ENCODE assay signal across 31 mouse cellular contexts in the genomic region with DNA sequence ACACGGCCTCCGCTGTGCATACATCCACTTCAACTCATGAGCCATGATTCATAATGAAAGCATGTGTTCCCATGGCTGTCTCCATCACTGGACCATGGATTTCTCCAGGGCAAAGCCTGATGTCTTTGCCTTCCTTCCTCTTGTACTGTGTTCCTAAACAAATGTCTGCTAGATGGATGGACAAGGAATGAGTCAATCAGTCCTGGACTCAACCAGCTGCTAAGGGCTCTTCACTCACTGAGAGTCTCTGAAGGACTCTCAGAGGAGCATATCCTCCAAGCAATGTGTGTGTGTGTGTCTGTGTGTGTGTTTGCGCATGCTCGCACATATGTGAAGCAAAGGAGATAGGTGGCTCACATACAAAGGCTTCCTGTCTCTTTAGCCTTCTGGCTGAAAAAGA.
DNase-seq lines count a peak whose midpoint lies in the region; ATAC-seq and TF ChIP-seq lines count a peak whose summit lies in the region.
"Had no signal": no experiment of that assay in that cellular context is flagged by ENCODE, and none has a peak within 500 bp of the region (broad histone marks: within the 10 kb centered on the region; RNA-seq: fewer than 3 reads in every experiment).

No protein-coding gene starts in this region.

- no peak overlapping the region for H3K4me2 ChIP-seq in lung, embryonic 14.5 days
- H3K4me2 ChIP-seq: embryonic facial prominence, embryonic 13.5 days; forebrain, embryonic 12.5 days; heart, embryonic 11.5 days; heart, embryonic 15.5 days; hindbrain, embryonic 13.5 days had no signal

- no peak for ATAC-seq in CD4-positive, CD25-positive, alpha-beta regulatory T cell, adult 4 months
- no peak for ATAC-seq in lung, embryonic 14.5 days (ENCODE audit: insufficient read depth)
- no peak for ATAC-seq in monocyte, adult 5-6 weeks (replicated peaks; ENCODE audit: insufficient number of reproducible peaks, low FRiP score, low TSS enrichment, poor library complexity, severe bottlenecking)
- ATAC-seq: activated CD4-positive, CD25-positive, alpha-beta regulatory T cell, adult 4 months; forebrain, embryonic 16.5 days; hindbrain, embryonic 16.5 days had no signal

- no peak for TF ChIP-seq CTCF in lung, embryonic 14.5 days (IDR thresholded peaks at IDR 0.05; ENCODE audit: low read depth)

- no peaks in the 10 kb centered on the region for H3K36me3 ChIP-seq in lung, embryonic 14.5 days (ENCODE audit: insufficient read depth)
- H3K36me3 ChIP-seq: embryonic facial prominence, embryonic 10.5 days; embryonic facial prominence, embryonic 13.5 days; forebrain, embryonic 12.5 days; heart, embryonic 15.5 days; hindbrain, embryonic 10.5 days; hindbrain, embryonic 13.5 days had no signal

- H3K9me3 ChIP-seq in lung, embryonic 14.5 days (ENCODE audit: low read depth, low read length) = no peaks in the 10 kb centered on the region
- H3K9me3 ChIP-seq: embryonic facial prominence, embryonic 10.5 days; embryonic facial prominence, embryonic 13.5 days; forebrain, embryonic 12.5 days; heart, embryonic 15.5 days; hindbrain, embryonic 10.5 days; hindbrain, embryonic 13.5 days had no signal

- no peaks in the 10 kb centered on the region for H3K27me3 ChIP-seq in lung, embryonic 14.5 days (ENCODE audit: insufficient read depth, low read length)
- H3K27me3 ChIP-seq: embryonic facial prominence, embryonic 13.5 days; forebrain, embryonic 12.5 days; heart, embryonic 15.5 days; hindbrain, embryonic 13.5 days had no signal

- H3K9ac ChIP-seq in lung, embryonic 14.5 days = no peak overlapping the region
- H3K9ac ChIP-seq: embryonic facial prominence, embryonic 13.5 days; forebrain, embryonic 12.5 days; heart, embryonic 15.5 days; hindbrain, embryonic 13.5 days had no signal

- H3K27ac ChIP-seq in lung, embryonic 14.5 days (ENCODE audit: low read depth) = no peak overlapping the region
- H3K27ac ChIP-seq: embryonic facial prominence, embryonic 10.5 days; embryonic facial prominence, embryonic 13.5 days; forebrain, embryonic 12.5 days; heart, embryonic 15.5 days; hindbrain, embryonic 10.5 days; hindbrain, embryonic 13.5 days had no signal

- peak; percentile 25 for DNase-seq in CD4-positive, CD25-positive, alpha-beta regulatory T cell, adult 2 months (ENCODE audit: low read depth, low spot score)
- peak; percentile 4 for DNase-seq in lung, embryonic 14.5 days
- DNase-seq in lung, postnatal 14 days = no peak
- DNase-seq in lung, postnatal 36 days = peak; percentile 65
- DNase-seq in kidney, adult 11 months = no peak
- DNase-seq in retina, embryonic 14.5 days (ENCODE audit: low spot score) = no peak
- DNase-seq: adrenal gland, adult 8-10 months; adrenal gland, postnatal 25 days; B cell, adult 2 months; cerebellum, adult 11-12 months; cerebellum, adult 8-10 months; cerebellum, postnatal 10 days; cerebellum, postnatal 36 days; embryo, embryonic 11 days; gastrocnemius, postnatal 10 days; gastrocnemius, postnatal 36 days; heart, postnatal 10 days; heart, postnatal 36 days had no signal

- 84% methylated on average over 4 of the region's 4 CpGs for WGBS in lung, embryonic 14.5 days

- no peak overlapping the region for H3K4me3 ChIP-seq in lung, embryonic 14.5 days (ENCODE audit: low read depth, low read length)
- H3K4me3 ChIP-seq: embryonic facial prominence, embryonic 10.5 days; embryonic facial prominence, embryonic 13.5 days; erythroblast, embryonic 14.5 days; forebrain, embryonic 12.5 days; heart, embryonic 15.5 days; hindbrain, embryonic 10.5 days; hindbrain, embryonic 13.5 days had no signal

- H3K4me1 ChIP-seq in lung, embryonic 14.5 days (ENCODE audit: insufficient read depth) = peaks cover 11% of the 10 kb centered on the region; the same call in 1 of the 2 replicates
- H3K4me1 ChIP-seq: forebrain, embryonic 12.5 days; hindbrain, embryonic 10.5 days; hindbrain, embryonic 13.5 days had no signal

Comparison
In these comparisons a context has a peak if more than half of its experiments do, and no peak if none do; other contexts are left out.
1. DNase-seq: peak in CD4-positive, CD25-positive, alpha-beta regulatory T cell, adult 2 months (single experiment), lung, embryonic 14.5 days (single experiment) and lung, postnatal 36 days (single experiment); none in lung, postnatal 14 days (single experiment), kidney, adult 11 months (single experiment) and retina, embryonic 14.5 days (single experiment).